Mouse (Mus musculus) CH12.LX (cell line): ENCODE data around the gene Uqcr10.

Experiments used
- BHLHE40 ChIP-seq: IDR thresholded peaks from 2 replicates; pipeline ENCODE4 v1.6.1; 2011; ENCODE audit warnings: mild to moderate bottlenecking, low read depth, low read length, improper control_type of control experiment
- CTCF ChIP-seq, 2 experiments: IDR thresholded peaks in 1 of 2; conservative IDR thresholded peaks in 1 of 2; 2 replicates each; pipeline ENCODE4 v1.5.1; 2011 to 2012; ENCODE audit warnings: low read depth in 2 of 2, low read length in 2 of 2, improper control_type of control experiment in 1 of 2, inconsistent platforms in 1 of 2, mild to moderate bottlenecking in 1 of 2, moderate library complexity in 1 of 2
- NRF1 ChIP-seq: IDR thresholded peaks from 2 replicates; pipeline ENCODE4 v1.6.1; 2014; ENCODE audit warnings: low read depth, mild to moderate bottlenecking, inconsistent platforms, low read length, improper control_type of control experiment, moderate library complexity
- USF1 ChIP-seq: IDR thresholded peaks from 2 replicates; pipeline ENCODE4 v1.6.1; 2014; ENCODE audit warnings: low read depth, mild to moderate bottlenecking, inconsistent platforms, low read length, improper control_type of control experiment
- ZC3H11A ChIP-seq: IDR thresholded peaks from 2 replicates; pipeline ENCODE4 v1.6.1; 2012; ENCODE audit warnings: low read depth, mild to moderate bottlenecking, inconsistent platforms, low read length, improper control_type of control experiment
- ZNF384 ChIP-seq: IDR thresholded peaks from 2 replicates; pipeline ENCODE4 v1.6.1; 2012; ENCODE audit warnings: low read depth, low read length, improper control_type of control experiment, inconsistent platforms

DNA sequence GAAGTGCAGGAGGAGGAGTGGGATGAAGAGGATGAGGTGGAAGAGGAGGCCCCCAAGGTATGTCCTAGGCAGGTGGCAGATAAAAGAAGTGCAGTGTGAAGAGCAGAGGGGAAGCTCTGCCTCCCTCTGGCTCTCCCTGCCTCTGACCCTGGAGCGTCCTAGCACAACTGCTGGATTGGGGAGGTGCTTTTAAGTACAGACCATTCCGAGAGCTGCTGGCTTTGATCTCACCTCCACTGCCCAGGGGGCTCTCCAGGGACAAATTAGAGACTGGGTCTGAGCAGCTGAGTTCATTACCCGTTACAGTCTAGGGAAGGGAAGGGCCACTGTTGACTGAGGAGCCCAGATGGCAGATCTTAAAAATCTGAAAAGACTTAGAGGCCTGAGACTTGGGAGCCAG lies 24.0 kb downstream of the Uqcr10 start:
- no peak for TF ChIP-seq CTCF (conservative IDR thresholded peaks at IDR 0.05 in 1 of 2, IDR thresholded peaks at IDR 0.05 in 1 of 2; ENCODE audit: low read depth in 2 of 2, low read length in 2 of 2)
- no peak for TF ChIP-seq ZNF384
- no peak for TF ChIP-seq NRF1
- TF ChIP-seq USF1, result no peak
- TF ChIP-seq ZC3H11A, result no peak
- TF ChIP-seq BHLHE40, result no peak
